Mouse (Mus musculus): Measurements from ENCODE around the gene Atxn10.
"Not testable (repeated sequence)": the region's sequence is repeated elsewhere in the genome, so short reads cannot be mapped to it uniquely, and the experiment has no call there.

Atxn10 gene

GRCm38 (mm10) chr15:85335671-85336300, at the start of gene Atxn10:
TSS of gene Atxn10 (plus strand) at chr15:85336245.
- no peak for DNase-seq (ENCODE audit: low spot score in 2 of 2)

- no peak for DNase-seq (ENCODE audit: low spot score in 2 of 2)
These were observed 41.4 kb upstream of the Atxn10 start for GRCm38 (mm10) chr15:85294632-85295031.

DNA sequence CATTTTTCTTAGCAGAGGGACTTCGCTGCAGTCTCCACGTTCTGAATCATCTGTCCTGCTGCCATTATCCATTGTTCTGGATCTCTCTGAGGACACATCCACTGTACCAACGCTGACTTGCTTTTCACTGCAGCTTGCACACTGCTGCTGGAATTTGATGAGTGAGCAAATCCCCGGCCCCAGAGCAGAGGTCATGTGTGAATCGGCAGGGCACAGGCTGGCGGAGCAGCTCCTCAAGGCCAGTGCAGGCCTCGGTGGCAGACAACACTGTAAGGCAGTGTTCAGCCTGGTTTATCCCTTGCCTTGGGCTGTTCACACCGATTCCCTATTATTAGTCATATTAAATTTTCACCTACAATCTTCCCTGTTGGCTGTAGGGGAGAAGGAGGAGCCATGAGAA, 40.5 kb upstream of the Atxn10 start:
- no peak for DNase-seq (ENCODE audit: low spot score in 2 of 2)

DNA sequence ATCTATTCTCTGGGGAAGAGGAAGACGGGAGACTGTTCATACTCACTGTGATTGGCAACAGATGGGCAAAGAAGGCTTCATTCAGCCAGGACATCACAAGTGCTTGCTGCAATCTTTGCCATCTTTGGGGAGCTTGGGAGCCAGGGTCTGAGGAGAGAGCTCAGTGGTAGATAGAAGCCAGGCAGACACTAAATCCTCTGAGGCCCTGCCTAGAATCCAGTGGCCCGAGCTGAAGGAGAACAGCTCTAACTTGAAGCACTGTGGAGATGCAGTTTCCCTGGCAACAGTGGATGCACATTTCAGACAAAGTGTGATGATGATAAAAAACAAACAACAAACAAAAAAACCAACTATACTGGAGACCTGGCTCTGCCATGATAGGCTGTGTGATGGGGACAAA, 40.1 kb upstream of the Atxn10 start:
- DNase-seq (ENCODE audit: low spot score in 2 of 2), result no peak

DNA sequence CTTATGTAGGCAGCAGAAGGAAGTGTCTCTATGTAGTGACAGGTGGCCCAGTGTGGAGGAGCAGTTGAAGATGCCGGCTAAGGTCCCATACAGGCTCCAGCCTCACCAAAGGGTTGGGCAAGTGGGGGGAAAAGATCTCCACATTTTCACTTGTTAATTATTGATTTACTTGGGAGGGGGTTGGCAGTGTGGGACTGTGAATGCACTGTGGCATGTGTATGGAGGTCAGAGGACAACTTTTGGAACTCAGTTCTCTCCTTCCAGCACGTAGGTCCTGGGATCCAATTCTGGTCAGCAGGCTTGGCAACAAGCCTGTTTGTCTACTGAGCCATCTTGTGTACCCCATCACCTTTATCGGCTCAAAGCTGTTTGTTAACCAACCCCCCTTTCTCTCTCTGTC, 39.5 kb upstream of the Atxn10 start:
- DNase-seq (ENCODE audit: low spot score in 2 of 2), result no peak

GRCm38 (mm10) chr15:85298167-85298781, 37.8 kb upstream of the Atxn10 start:
- DNase-seq (ENCODE audit: low spot score in 2 of 2), result no peak

DNA sequence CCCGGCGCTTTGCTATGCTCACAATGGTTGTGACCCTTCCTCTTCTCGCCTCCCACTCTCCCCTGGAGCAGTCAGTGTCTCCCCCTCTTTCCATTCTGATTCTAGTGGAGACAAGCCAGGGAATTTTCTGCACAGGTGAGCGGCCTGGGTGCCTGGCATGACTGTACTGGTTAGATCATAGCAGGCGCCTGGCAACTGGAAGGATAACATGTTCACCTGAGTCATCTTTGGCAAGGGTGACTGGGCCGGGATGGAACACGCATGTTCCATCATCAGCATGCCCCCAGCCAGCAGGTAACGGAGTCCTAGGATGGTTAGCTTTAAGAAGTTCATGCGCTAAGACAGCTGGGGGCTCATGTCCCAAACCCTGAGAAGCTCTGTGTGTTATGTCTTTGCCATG, 37.1 kb upstream of the Atxn10 start:
- DNase-seq (ENCODE audit: low spot score in 2 of 2), result no peak

DNA sequence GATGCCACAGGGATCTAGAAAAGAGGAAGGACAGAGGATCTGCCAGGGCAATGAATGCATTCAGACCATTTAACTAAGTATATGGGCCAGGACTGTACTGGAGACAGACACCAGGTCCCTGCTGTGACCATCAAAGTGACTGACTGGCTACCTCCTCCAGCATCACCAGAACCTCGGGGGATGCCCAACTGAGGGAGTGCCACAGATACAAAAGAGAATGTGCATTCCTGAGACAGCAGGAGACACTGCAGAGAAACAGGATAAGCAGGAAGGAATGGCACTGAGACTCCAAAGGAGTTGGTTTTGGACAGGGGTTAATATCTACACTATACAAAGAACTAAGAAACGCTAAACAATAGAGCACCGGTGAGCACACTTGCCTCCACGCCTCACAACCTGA, 32.8 kb upstream of the Atxn10 start:
- no peak for DNase-seq (ENCODE audit: low spot score in 2 of 2)

DNA sequence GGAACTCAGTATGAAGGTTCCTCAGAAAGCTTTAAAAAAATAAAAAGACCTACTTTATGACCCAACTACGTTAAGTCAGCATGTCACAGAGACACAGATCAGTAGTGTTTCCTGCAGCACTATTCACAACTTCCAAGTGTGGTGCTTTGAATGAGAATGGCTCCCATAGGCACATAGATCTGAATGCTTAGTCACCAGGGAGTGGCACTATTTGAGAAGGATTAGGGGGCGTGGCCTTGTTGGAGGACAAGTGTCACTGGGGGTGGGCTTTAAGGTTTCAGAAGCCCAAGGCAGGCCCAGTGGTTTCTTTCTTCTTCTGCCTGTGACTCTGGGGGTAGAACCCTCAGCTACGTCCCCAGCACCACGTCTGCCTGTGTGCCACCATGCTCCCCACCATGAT, 32.1 kb upstream of the Atxn10 start:
- no peak for DNase-seq (ENCODE audit: low spot score in 2 of 2)

GRCm38 (mm10) chr15:85307061-85307660, 28.9 kb upstream of the Atxn10 start:
- no peak for DNase-seq (ENCODE audit: low spot score in 2 of 2)

GRCm38 (mm10) chr15:85311058-85311657, 24.9 kb upstream of the Atxn10 start:
- no peak for DNase-seq (ENCODE audit: low spot score in 2 of 2)

GRCm38 (mm10) chr15:85315378-85316025, 20.5 kb upstream of the Atxn10 start:
- peak; percentile 74 to 89 for DNase-seq (ENCODE audit: low spot score in 2 of 2)

- DNase-seq (ENCODE audit: low spot score in 2 of 2), result no peak
These were observed 19.5 kb upstream of the Atxn10 start for GRCm38 (mm10) chr15:85316342-85317140.

- DNase-seq (ENCODE audit: low spot score in 2 of 2), result no peak
These were observed 15.9 kb upstream of the Atxn10 start for GRCm38 (mm10) chr15:85319924-85320668.

DNA sequence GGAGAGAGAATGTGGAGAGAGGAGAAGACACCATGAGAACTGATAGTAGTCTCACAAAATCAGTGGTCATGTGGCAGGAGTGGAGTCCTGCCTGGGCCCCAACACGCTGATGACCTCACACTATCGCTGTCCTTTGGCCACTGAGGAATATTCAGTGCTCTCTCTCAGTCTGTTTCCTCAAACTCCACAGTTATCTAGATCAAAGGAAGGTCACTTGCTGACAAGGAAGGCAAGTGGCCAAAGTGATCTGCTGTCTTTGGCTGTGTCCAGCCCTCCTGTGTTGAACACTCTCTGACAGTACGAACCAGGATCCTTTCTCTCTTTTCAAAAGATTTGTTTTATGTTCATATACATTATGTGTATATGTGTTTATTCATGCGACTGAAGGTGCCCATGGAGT, 12.8 kb upstream of the Atxn10 start:
- no peak for DNase-seq (ENCODE audit: low spot score in 2 of 2)

- DNase-seq (ENCODE audit: low spot score in 2 of 2), result no peak
These were observed 11.6 kb upstream of the Atxn10 start for GRCm38 (mm10) chr15:85324426-85324825.

DNA sequence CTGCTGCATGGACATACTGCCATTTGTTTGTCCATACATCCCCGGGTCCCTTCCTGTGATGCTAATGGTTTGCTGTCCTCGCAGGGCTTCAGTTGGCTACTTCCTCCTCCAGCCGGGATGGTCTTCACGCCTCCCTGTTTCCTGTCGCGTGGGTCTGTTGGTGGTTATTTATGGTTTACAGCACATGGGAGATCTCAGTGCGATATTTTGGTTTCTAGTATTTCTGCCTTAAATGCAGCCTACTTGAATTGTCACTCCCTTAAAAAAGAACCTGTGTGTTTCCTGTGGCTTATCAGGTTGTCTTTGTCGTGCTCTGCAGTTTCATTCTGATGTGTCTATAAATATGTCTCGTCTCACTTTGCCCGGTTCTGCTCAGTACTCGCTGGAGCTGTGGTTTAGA, 8.2 kb upstream of the Atxn10 start:
- DNase-seq (ENCODE audit: low spot score in 2 of 2), result peak; percentile 61 to 79

- not testable (repeated sequence) for DNase-seq (ENCODE audit: low spot score in 2 of 2)
These were observed 7.6 kb upstream of the Atxn10 start for GRCm38 (mm10) chr15:85328455-85328854.

DNA sequence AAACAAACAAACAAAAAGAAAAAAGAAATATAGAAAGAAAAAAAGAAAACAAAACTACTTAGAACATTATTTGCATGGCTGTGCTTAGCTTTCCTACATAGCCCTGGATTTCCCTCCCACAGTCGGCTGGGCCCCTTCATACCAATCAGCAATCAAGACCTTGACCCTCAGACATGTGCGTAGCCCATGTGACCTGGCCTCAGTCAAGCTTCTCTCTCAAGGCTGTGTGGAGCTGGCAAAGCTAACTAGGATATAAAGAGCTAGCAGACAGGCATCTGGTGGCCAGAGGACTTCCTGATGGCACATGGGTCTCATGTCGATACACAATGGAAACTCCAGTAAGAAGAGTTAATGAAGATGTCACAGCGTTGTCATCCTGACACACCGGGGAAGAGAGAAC, 6.9 kb upstream of the Atxn10 start:
- no peak for DNase-seq (ENCODE audit: low spot score in 2 of 2)

DNA sequence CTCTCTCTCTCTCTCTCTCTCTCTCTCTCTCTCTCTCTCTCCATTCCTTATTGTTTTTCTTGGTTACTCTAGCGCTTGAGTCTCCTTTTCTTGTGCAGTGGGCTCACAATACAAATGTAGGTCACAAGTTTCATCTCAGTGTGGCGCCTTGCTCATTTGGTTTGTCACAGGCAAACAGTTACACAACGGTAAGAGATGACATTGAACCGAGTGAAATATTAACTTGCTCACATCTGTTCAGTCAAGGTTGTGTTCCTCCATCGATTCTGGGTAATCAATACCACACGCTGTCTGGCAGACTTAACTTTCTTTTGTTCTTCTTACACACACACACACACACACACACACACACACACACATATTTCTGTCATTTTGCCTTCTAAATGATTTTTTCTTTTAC, 6.0 kb upstream of the Atxn10 start:
- DNase-seq (ENCODE audit: low spot score in 2 of 2), result no peak

DNA sequence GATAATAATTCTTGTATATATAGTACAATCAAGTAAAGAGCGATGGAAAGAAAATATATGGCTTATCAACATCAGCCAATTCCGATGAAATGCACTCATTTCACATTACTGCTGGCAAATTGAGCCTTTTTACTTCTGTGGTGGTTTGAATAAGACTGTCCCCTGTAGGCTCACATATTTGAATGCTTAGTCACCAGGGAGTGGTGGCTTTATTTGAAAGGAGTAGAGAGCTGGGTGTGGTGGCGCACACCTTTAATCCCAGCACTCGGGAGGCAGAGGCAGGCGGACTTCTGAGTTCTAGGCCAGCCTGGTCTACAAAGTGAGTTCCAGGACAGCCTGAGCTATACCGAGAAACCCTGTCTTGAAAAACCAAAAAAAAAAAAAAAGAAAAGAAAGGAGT, 2.5 kb upstream of the Atxn10 start:
- not testable (repeated sequence) for DNase-seq (ENCODE audit: low spot score in 2 of 2)
